Mouse (Mus musculus) cerebellum, adult 8-10 months (tissue): ENCODE data around the gene Snx4.

ENCODE experiments used
- DNase-seq: peaks from one replicate; pipeline ENCODE4 v3.0.0; 2022

Snx4 gene

DNA sequence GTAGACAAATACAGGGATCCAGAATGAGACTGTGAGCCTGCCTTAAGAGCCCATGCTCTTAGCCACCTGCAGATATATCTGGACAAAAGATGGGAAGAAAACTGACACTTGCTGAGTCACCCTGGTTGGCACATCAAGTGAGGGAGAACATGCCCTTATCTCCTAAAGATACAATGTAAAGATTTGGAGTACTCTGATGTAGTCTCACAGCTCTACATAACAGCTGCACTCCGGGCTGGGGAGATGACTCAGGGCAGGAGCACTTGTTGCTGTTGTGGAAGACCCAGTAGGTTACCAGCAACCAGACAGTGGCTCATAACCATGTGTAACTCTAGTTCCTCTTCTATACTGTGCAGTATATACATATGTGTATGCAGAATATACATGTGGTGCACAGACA lies 31.8 kb downstream of the Snx4 start:
- DNase-seq = no peak

DNA sequence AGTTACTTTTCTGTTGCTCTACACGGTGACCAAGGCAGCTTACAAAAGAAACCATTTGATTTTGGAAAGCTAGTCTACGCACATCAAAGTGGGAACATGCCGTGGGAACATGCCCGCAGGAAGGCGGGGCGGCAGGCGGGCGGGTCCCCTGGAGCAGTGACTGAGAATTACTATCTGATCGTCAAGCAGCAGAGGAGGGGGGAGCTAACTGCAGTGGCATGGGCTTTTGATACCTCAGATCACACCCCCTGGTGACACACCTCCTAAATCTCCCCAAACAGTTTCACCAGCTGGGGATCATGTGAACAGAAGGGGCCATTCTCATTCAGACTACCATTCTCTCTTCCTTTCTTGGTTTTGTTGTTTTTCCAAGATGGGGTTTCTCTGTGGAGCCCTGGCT lies 37.3 kb downstream of the Snx4 start:
- DNase-seq = no peak

DNA sequence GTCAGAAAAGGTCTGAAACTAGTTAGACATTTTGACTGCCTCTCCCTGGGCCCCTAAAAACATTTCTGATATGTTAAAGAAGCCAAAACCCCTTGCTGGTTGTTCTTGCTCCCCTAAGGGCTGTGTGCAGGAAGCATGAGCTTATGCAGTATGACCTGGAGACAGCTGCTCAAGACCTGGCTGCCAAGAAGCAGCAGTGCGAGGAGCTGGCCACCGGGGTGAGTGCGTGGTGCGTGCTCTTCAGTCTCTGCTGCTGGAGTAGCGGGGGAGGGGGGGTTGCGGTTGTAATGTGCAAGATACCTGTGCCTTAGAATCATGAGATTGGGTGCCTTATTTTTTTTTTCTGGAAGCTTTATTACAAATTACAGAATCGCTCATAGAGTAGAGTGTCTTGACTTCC lies 38.7 kb downstream of the Snx4 start:
- DNase-seq = peak; percentile 5

- no peak for DNase-seq
Measured at GRCm38 (mm10) chr16:33292241-33292640, 41.0 kb downstream of the Snx4 start.

GRCm38 (mm10) chr16:33294681-33295080 lies 43.4 kb downstream of the Snx4 start:
- no peak for DNase-seq

DNA sequence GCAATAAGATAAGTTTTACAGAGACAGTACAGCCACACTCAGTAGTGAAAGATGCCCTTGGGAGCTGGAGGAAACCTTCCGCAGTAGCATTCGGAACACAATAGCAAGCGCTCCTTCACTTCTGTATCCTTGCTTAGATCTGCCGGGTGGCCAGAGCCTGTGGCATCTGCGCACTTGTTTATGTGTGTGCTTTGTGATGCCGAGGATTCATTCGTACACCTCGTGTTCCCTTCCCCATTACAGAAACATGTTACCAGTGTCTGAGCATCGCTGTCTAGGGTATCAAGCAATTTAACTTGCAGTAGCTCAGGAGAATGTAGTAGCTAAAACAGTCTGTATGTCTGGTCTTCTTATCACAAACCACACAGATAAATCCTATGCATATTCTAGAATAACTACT lies 44.1 kb downstream of the Snx4 start:
- DNase-seq = no peak

GRCm38 (mm10) chr16:33297493-33297892 lies 46.3 kb downstream of the Snx4 start:
- no peak for DNase-seq

DNA sequence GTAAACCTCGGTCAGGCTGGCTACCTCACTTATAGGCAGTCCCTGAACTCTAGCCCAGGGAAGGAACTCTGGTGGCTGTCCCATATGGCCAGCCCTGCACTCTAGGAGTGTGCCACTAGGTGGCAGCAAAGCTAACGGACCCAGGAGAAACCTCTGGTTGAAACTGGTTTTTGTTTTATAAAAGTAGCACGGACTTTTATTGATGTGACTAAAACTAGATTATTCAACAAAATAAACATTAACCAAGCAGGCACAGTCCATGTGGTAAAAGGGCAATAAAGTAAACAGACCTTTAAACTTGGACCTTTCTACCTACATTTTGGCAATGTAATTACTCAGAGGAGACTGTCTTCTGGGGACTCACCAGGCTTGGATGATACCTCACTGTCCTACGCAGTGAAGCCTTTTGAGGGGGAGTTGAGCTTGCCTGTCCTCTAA lies 55.4 kb downstream of the Snx4 start:
- DNase-seq = peak; percentile 76

DNA sequence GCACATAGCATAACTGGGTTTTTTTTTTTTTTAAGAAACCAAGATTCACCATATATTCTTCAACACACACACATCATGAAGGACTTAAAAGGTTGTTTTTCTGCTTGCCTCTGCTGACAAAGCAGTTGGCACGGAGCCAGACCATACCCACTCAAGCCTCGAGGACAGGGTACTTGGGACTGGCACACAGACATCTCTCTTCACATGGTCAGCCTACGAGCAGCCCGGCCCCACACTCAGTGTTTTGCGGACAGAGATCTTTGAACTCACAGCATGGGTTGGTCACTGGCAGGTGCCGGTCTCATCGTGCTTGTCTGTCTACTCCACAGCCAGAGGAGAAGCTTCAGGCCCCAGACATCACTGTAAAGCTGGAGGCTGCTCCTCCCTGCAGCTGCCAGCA lies 56.5 kb downstream of the Snx4 start:
- DNase-seq = no peak

GRCm38 (mm10) chr16:33309066-33309465 lies 57.8 kb downstream of the Snx4 start:
- DNase-seq = no peak

GRCm38 (mm10) chr16:33315611-33316010 lies 64.4 kb downstream of the Snx4 start:
- DNase-seq = no peak

DNA sequence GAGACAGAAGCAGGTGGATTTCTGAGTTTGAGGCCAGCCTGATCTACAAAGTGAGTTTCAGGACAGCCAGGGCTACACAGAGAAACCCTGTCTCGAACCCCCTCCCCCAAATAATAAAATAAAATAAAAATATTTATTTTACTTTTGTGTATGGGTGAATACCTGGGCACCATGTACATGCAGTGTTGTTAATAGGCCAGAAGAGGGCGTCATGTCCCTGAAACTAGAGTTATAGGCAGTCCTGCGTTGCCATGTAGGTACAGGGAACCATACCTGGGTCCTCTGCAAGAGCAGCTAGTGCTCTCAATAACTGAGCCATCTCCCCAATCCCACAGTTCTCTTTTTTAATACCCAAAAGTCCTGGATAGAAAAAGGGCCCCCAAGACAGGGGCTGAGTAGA lies 66.4 kb downstream of the Snx4 start:
- DNase-seq = no peak

DNA sequence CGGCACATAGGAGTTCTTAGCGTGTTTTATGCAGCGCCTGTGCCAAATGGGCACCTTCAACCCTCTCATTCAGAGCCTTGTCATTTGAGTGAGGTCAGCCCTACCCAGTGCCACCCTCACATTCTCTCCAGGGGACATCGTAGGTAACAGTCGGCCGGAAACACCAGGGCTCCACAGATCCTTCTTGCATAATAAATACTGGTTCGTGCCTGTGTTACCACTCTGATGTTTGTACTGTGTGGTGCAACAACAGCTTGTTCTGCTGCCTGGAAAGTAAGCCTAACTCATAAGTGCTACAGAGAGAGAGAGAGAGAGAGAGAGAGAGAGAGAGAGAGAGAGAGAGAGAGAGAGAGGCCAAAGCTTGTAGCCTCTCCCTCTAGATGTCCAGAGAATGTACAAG lies 66.8 kb downstream of the Snx4 start:
- DNase-seq = no peak

GRCm38 (mm10) chr16:33325704-33326455 lies 74.6 kb downstream of the Snx4 start:
- DNase-seq = no peak

GRCm38 (mm10) chr16:33326589-33326988 lies 75.3 kb downstream of the Snx4 start:
- DNase-seq = no peak

DNA sequence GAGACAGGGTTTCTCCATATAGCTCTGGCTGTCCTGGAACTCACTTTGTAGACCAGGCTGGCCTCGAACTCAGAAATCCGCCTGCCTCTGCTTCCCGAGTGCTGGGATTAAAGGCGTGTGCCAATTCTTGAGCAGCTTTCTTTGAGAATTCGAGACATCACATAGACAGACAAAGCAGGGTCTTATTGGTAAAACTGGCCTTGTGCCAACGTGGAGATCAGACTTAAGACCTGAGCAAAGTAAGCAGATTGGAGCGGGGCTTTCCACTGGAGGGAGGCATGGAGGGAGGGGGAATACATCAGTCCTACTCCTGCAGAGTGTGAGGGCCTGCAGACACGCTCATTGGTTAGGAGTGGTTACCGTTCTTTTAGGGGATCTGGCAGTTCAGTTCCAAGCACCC lies 75.9 kb downstream of the Snx4 start:
- DNase-seq = no peak

DNA sequence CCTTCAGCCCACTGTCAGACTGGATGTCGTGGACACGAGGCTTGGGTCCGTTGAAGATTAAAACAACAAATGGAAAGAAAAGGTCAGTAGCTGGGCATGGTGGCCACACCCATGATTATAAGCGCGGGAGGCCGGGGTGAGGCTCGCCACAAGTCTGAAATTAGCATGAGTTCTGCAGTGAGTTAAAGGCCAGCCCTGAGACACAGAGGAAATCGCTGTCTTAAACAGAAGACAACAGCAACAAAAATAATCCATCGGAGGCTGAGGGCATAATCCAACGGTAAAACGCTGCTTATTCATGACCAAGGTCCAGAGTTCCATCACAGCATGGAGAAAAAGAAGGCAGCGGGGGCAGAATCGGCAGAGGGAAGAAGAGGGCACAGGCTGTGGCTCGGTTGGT lies 81.8 kb downstream of the Snx4 start:
- DNase-seq = no peak

DNA sequence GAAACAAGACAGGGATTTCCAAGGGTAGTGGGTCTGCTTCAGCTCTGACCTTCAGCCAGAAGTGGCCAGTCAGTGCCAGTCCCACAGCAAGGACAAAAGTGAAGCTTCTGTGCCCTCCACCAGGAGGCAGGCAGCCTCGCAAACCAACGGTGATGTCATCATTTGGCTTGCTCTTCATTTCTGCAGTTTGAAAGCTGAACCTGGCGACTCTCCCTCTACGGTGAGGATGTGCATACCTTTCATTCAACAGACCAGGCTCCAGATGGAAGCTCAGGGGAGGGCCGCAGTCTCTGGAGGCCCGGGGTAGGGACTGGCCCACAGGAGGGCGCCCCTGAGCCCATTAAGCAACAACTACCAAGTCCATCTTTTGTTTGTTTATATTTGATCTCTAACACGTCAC lies 85.9 kb downstream of the Snx4 start:
- peak; percentile 93 for DNase-seq

- no peak for DNase-seq
Measured at GRCm38 (mm10) chr16:33337681-33338080, 86.4 kb downstream of the Snx4 start.

GRCm38 (mm10) chr16:33338492-33338891 lies 87.2 kb downstream of the Snx4 start:
- no peak for DNase-seq

DNA sequence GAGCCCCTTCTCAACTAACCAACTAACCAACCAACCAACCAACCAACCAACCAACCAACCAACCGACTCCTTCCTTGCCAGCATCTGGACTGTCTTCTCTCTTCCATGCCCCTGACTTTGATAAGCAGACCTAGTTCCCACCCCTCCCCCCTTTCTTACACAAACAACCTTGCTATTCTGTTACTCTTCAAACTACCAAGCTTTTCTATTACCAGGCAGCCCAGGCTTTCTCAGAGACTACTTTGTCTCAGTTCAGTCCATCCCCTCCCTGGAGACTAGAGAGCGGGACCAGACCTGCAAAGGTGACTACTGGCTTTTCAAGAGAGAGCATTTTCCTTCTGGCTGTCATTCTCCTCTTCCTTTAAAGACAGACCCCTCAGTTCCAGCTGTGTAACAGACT lies 88.2 kb downstream of the Snx4 start:
- DNase-seq = no peak

- no peak for DNase-seq
Measured at GRCm38 (mm10) chr16:33342356-33342755, 91.1 kb downstream of the Snx4 start.

DNA sequence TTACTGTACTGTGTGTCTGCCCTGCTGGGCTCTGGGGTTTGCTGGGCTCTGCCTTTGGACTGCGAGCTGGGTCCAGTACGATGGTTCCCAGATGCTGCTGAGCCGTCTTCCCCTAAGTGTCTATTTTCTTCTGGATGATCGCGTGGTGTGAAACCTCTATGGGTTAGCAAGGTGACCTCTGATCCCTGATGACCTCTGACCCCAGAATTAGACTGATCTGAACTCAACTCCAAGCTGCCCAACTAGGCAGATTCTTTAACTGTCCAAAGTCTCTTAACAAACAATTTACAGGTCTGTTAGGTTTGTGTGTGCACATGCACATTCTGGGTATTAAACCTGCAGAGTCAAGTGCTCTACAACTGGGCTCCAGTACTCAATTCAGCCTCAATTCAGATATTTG lies 91.9 kb downstream of the Snx4 start:
- no peak for DNase-seq

- no peak for DNase-seq
Measured at GRCm38 (mm10) chr16:33343601-33344000, 92.4 kb downstream of the Snx4 start.

- DNase-seq = no peak
Measured at GRCm38 (mm10) chr16:33344379-33344778, 93.1 kb downstream of the Snx4 start.
